Mouse (Mus musculus): ENCODE measurements around the gene Foxn1. TPM values are rescaled to one million over a fixed set of nuclear protein-coding genes. Genes with fewer than 3 reads are reported as not detected.
A peak's percentile ranks its signal among the peaks of the same experiment; 100 is the strongest.

The Foxn1 gene
- total RNA-seq, 2 experiments from 2014 or later, result not detected

DNA sequence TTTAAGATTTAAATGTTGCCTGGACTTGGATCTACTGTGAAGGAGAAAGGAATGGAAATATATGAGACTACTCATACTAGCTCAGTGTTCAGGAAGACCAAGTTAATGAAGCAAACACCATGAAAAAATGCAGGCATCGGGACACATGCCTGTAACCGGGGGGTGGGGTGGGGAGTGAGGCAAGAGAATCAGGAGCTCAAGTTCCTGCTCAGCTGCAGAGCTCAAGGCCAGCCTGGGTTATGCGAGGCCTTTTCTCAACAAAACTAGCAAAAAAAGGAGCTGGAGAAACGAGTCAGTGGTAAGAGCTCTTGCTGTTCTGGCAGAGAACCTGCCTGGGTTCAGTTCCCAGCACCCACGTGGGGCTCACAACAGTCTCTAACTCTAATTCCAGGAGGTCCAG, 52.4 kb downstream of the Foxn1 start:
- DNase-seq, result no peak
- intact Hi-C loops (cut with DNase I), result no loop called here

DNA sequence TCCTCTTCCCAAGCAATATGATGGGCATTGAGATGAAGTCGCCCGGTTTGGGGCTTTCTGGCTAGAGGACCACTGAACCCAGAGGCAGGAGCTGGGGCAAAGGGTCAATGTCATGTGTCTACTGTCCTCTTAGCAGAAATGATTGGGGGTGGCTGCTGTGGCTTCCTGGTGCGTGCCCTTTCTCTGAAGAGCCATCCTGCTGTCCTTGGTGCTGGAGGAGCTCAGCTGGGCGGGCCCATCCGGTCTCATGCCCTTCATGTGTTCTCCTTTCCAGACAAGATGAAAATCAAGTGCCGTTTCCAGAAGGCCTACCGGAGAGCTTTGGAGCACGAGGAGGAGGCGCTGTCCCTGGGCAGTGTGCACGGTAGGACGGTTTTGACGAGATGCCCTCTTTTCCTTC, 53.7 kb downstream of the Foxn1 start:
- no peak for DNase-seq
- intact Hi-C loops (cut with DNase I), result no loop called here

DNA sequence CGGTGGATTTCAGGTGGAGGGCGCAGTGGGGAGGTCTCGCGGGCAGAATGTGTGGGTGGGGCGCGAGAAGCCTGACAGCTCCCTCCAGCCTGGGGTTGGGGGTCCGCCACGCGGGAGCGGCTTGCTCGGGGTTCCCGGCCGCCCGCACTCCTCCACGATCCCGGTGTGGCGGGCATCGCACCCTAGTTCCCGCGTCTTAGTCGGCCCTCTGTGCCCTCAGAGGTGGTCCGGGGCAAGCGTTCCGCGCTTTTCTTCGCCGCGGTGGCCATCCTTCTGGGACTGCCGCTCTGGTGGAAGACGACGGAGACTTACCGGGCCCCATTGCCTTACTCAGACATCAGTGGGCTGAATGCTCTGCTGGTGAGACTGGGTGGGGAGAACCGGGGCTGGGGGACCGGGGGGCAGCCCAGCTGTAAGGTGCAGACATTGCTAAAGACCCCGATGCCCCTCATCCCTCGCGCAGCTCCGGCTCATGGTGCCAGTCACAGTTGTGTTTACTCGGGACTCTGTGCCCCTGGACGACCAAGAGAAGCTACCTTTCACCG, 57.8 kb downstream of the Foxn1 start:
- no peak for DNase-seq
- intact Hi-C loops (cut with DNase I), result no loop called here

- DNase-seq, result peak; percentile 98
- intact Hi-C loops (cut with DNase I), result no loop called here
Observed at GRCm38 (mm10) chr11:78327634-78328511, 58.5 kb downstream of the Foxn1 start, which contains the start of gene Pigs. Gene Pigs, plus strand, starts transcription at chr11:78328415.

GRCm38 (mm10) chr11:78327215-78327614, 59.1 kb downstream of the Foxn1 start:
- intact Hi-C loops (cut with DNase I), result no loop called here

GRCm38 (mm10) chr11:78324965-78325364, 61.4 kb downstream of the Foxn1 start:
- DNase-seq, result no peak
- intact Hi-C loops (cut with DNase I), result no loop called here

More at GRCm38 (mm10) chr11:78327215-78327614, 59.1 kb downstream of the Foxn1 start:
- no peak for DNase-seq

DNA sequence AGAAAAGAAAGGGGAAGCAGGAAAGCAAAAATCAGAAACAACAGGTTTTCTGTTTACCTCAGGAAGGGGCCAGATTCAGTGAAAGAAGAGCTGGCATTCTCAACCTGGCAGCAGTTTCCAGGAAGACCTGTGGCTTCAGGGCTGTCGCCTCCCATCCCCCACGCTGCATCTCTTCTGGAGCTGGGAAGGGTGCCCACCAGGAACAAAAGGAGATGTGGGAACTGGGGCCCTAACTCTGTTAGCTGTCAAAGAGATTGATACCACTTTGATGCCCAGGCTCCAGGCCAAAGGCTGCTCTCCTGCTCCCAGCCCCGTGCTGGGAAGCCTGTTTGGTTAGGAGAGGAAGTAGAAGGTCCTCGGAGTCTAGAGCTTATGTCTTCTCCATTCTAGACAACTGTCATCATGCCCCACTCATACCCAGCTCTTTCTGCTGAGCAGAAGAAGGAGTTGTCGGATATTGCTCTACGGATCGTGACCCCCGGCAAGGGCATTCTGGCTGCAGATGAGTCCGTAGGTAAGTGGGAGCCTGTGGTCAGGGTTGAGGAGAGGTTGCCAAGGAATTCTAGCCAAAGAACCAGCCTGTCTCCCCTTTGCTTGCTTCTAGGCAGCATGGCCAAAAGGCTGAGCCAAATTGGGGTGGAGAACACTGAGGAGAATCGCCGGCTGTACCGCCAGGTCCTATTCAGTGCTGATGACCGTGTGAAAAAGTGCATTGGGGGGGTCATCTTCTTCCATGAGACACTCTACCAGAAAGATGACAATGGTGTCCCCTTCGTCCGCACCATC, 62.2 kb downstream of the Foxn1 start:
- intact Hi-C loops (cut with DNase I), result no loop called here
- peak; percentile 77 for DNase-seq

DNA sequence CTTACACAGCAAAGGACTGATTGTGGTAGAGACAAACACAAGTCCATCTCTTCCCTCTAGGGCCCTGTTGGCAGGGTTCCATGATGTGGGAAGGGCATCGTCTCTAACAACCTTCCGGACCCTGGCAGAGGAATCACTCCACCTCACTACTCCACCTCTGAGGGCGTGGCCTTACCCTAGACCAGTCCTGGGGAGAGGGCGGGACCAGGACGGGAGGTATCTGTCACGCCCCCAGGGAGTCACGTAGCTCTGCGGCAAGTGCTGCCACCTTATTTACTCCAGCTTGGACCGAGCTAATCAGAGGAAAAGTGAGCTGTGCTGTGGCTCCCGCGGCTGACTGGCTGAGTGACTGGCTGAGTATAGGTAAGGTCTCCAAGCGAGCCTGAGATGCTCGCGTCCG, 63.5 kb downstream of the Foxn1 start, which contains the start of gene Aldoc:
Gene Aldoc, plus strand, starts transcription at position 109 of the 400 bp plus-strand sequence.
- intact Hi-C loops (cut with DNase I), result no loop called here

DNA sequence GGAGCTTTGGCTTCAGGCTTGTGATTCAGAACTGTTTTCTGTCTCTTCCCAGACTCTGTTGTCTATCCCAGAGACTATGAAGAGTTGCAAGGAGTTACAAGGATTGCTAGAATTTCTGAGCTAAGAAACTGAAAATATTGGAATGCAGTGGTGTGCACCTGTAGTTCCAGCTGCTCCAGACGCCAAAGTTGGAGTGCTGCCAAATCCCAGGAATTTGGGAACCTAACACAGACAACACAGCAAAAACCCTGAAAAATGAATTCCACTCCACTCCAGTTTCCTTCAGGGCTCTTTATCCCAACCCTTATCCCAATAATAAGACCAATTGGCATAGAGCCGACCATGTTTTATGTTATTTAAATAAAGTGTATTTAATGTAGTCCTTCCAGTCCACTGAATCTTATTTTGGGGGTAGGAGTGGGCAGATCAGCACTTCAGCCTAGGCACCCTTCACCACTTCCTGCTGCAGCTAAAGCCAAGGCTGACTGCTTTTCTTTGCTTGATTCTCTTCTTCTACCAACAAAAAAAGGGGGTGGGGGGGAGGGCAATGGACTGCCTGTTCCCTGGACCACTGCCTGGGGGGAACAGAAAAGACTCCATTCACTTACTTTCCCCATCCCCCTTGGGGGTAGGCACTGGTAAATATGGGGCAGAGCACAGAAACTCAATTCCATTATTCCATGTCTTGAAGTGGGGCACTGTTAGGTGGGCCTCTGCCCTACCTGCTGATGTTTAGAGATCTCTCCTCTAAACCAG, 64.1 kb downstream of the Foxn1 start:
- intact Hi-C loops (cut with DNase I), result no loop called here

More for the DNA sequence above, 63.5 kb downstream of the Foxn1 start, which contains the start of gene Aldoc:
- DNase-seq, result peak; percentile 58

GRCm38 (mm10) chr11:78318411-78318810, 67.9 kb downstream of the Foxn1 start:
- DNase-seq, result no peak
- intact Hi-C loops (cut with DNase I), result no loop called here

More for the DNA sequence above, 64.1 kb downstream of the Foxn1 start:
- DNase-seq, result no peak

DNA sequence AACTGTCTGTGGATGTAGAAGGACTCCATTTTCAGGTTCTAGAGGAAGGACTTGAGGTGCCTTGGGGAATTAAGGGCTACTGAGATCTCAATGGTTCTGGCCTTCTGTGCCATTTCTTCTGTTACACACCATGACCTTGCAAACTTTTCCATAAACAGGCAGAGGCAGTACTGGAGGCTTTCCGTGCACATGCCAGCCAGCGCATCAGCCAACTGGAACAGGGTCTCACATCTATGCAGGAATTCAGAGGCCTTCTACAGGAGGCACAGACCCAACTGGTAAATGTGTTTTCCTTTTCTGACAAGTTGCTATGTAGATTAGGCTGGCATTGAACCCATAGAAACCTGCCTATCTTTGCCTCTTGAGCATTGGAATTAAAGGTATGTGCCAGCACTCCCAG, 72.7 kb downstream of the Foxn1 start:
- intact Hi-C loops (cut with DNase I), result no loop called here
- no peak for DNase-seq

DNA sequence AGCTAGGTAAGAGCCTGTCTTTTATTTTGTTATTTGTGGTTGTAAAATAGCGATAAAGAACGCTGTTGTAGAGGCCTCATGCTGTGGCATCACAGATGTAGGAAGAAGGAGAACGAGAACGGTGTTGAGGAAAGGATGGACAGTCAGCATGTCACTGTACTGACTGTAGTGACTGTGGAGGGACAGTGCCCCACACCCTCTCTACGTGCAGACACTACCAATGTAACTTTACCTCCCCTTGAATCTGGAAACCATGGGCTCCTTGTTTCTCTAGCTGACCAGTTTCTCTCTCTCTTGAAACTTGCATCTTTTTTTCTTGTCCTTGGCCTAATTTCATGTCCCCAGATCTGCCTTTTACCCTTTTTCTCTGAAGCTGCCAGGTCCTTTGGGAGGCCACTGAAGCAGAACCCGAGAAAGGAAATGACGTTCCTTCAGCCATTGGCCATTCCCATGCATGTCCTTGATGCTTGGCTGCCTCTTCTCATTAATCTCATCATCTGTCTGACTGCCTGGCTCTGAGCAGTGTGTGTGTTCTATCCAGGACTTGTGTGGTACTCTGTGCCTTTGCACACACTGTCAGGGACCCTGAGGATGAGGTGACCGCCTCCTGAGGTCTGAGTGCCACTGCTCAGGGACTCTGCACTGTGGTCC, 75.4 kb downstream of the Foxn1 start:
- intact Hi-C loops (cut with DNase I), result no loop called here
- DNase-seq, result no peak

Other genes starting within 250 kb of the Foxn1 start
- gene Traf4, start 221.0 kb downstream of the Foxn1 start, total RNA-seq (2021), result 10 to 100 TPM; 74.4 to 79.6 TPM
- 1 to 10 TPM; 6.0 to 6.5 TPM for gene Nek8, start 209.9 kb downstream of the Foxn1 start, total RNA-seq (2021)
- gene Tlcd1, start 209.8 kb downstream of the Foxn1 start, total RNA-seq (2021), result 10 to 100 TPM; 15.4 to 17.3 TPM
- 1,000 to 10,000 TPM; 1,093 to 1,122 TPM for gene Rpl23a, start 203.0 kb downstream of the Foxn1 start, total RNA-seq (2021)
- gene Rab34, start 198.1 kb downstream of the Foxn1 start, total RNA-seq (2021), result 10 to 100 TPM; 53.4 to 55.9 TPM
- 1 to 10 TPM; 3.3 to 4.2 TPM for gene Proca1, start 193.2 kb downstream of the Foxn1 start, total RNA-seq (2021)
- 10 to 100 TPM; 50.2 to 58.7 TPM for gene Sdf2, start 140.8 kb downstream of the Foxn1 start, total RNA-seq (2021)
- gene Supt6, start 140.6 kb downstream of the Foxn1 start, total RNA-seq (2021), result 10 to 100 TPM; 72.5 to 75.1 TPM
- gene 2610507B11Rik, start 124.8 kb downstream of the Foxn1 start, total RNA-seq (2021), result 100 to 1,000 TPM; 111 to 113 TPM
- 1 to 10 TPM in 1 of 2 experiments, under 1 TPM in 1; 0.72 to 1.1 TPM for gene BC030499, start 95.7 kb downstream of the Foxn1 start, total RNA-seq (2021)
- 1 to 10 TPM; 5.2 to 6.2 TPM for gene Spag5, start 85.0 kb downstream of the Foxn1 start, total RNA-seq (2021)
- 100 to 1,000 TPM; 109 to 113 TPM for gene Aldoc, start 63.6 kb downstream of the Foxn1 start, total RNA-seq (2021)
- 10 to 100 TPM; 52.9 to 59.9 TPM for gene Pigs, start 58.1 kb downstream of the Foxn1 start, total RNA-seq (2021)
- gene Unc119, start 43.1 kb downstream of the Foxn1 start, total RNA-seq (2021), result 10 to 100 TPM; 51.8 to 57.5 TPM
- gene Slc13a2, start 35.7 kb upstream of the Foxn1 start, total RNA-seq (2021), result not detected
- 10 to 100 TPM in 1 of 2 experiments, 1 to 10 TPM in 1; 7.6 to 11.8 TPM for gene Slc46a1, start 79.1 kb upstream of the Foxn1 start, total RNA-seq (2021)
- gene Sarm1, start 111.2 kb upstream of the Foxn1 start, total RNA-seq (2021), result 10 to 100 TPM; 69.3 to 71.4 TPM
- 10 to 100 TPM; 60.0 to 67.3 TPM for gene Vtn, start 112.5 kb upstream of the Foxn1 start, total RNA-seq (2021)
- under 1 TPM; 0.26 to 0.30 TPM for gene Sebox, start 116.9 kb upstream of the Foxn1 start, total RNA-seq (2021)
- 10 to 100 TPM; 35.6 to 35.7 TPM for gene Tmem199, start 125.6 kb upstream of the Foxn1 start, total RNA-seq (2021)
- 100 to 1,000 TPM; 113 to 118 TPM for gene Poldip2, start 125.6 kb upstream of the Foxn1 start, total RNA-seq (2021)
- 10 to 100 TPM; 54.5 to 59.7 TPM for gene Tnfaip1, start 149.8 kb upstream of the Foxn1 start, total RNA-seq (2021)
- 10 to 100 TPM; 54.6 to 59.7 TPM for gene Ift20, start 149.8 kb upstream of the Foxn1 start, total RNA-seq (2021)
- 10 to 100 TPM; 26.5 to 31.1 TPM for gene Tmem97, start 164.2 kb upstream of the Foxn1 start, total RNA-seq (2021)